Mouse (Mus musculus): ENCODE data around the gene Mast1.

DNA sequence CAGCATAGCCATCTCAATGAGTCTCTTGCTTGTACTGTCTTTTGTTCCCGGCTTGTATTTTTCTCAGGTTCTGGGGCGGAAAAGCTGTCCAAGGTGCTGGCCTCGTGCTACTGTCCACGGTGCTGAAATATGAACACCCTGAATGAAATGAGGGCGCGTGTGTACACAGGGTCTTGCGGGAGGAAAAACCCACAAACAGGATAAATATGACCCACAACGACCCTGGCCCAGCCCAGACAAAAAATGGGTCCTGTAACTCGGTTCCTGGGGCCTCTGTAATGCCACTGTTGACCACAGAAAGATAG is 10.0 kb upstream of the Mast1 start:
- TF ChIP-seq TCF3 (IDR thresholded peaks at IDR 0.05; ENCODE audit: insufficient read length, low read depth) (no peak), POLR2A (IDR thresholded peaks at IDR 0.05; ENCODE audit: insufficient read length, low read depth) (no peak), MYOG (IDR thresholded peaks at IDR 0.05; ENCODE audit: control insufficient read depth in 1 of 3, insufficient read depth in 1 of 3, insufficient read length in 2 of 3, low read depth in 2 of 3) (no peak), CEBPB (IDR thresholded peaks at IDR 0.05; ENCODE audit: insufficient read depth, poor library complexity, severe bottlenecking) (no peak), POLR2AphosphoS2 (IDR thresholded peaks at IDR 0.05; ENCODE audit: insufficient read length, low read depth) (no peak), SRF (IDR thresholded peaks at IDR 0.05; ENCODE audit: control insufficient read depth, insufficient read length, low read depth) (no peak), USF1 (IDR thresholded peaks at IDR 0.05; ENCODE audit: low read depth) (no peak), REST (IDR thresholded peaks at IDR 0.05; ENCODE audit: insufficient read depth, insufficient read length) (peak; percentile 83)
